Mouse (Mus musculus): ENCODE data around the gene Akr1b7. TPM values are rescaled to one million over a fixed set of nuclear protein-coding genes. Genes with fewer than 3 reads are reported as not detected.

Gene Akr1b7
- polyA plus RNA-seq, 1 experiment from 2014 or later = not detected

DNA sequence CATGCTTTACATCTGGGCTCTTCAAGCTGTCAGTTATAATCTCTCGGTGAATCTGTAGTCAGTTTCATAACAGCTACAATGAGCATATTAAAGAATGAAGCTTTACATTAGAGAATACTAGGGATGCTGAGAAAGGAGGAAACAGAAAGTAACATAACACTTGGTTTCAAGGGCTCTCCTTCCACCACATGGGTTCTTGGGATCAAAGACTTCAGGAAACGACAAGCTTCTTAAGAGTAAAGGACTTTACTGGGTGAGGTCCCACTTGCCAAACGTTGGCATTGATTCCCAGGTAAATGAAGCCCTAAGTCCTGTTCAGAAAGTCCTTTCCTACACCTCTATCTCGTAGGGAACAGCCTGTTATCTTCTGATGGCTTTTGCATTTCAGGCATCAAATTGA is 48.5 kb downstream of the Akr1b7 start:
- no peaks in the 10 kb centered on the region for H3K79me2 ChIP-seq (ENCODE audit: inconsistent target)
- no peak overlapping the region for H3K27ac ChIP-seq
- 62% methylated on average over 4 of the region's 4 CpGs for WGBS (ENCODE audit: missing documents)
- no peaks in the 10 kb centered on the region for H3K36me3 ChIP-seq (ENCODE audit: inconsistent target)
- no peak overlapping the region for H3K4me3 ChIP-seq (ENCODE audit: inconsistent target)

GRCm38 (mm10) chr6:34463582-34463981 is 51.4 kb downstream of the Akr1b7 start:
- 90% methylated on average over 2 of the region's 4 CpGs for WGBS (ENCODE audit: missing documents)
- no peak overlapping the region for H3K4me3 ChIP-seq (ENCODE audit: inconsistent target)
- H3K36me3 ChIP-seq (ENCODE audit: inconsistent target) = no peaks in the 10 kb centered on the region
- H3K27ac ChIP-seq = no peak overlapping the region
- H3K79me2 ChIP-seq (ENCODE audit: inconsistent target) = no peaks in the 10 kb centered on the region

- no peaks in the 10 kb centered on the region for H3K36me3 ChIP-seq (ENCODE audit: inconsistent target)
- H3K27ac ChIP-seq = no peak overlapping the region
- WGBS (ENCODE audit: missing documents) = 68% methylated on average over 12 of the region's 12 CpGs
- H3K4me3 ChIP-seq (ENCODE audit: inconsistent target) = no peak overlapping the region
- 0 out of 2 replicates have a peak, but pooled peaks cover 2% of the 10 kb centered on the region for H3K79me2 ChIP-seq (ENCODE audit: inconsistent target)
These were observed 59.4 kb downstream of the Akr1b7 start for GRCm38 (mm10) chr6:34471434-34472110.

Other genes starting within 250 kb of the Akr1b7 start
- gene Slc35b4, start 235.2 kb upstream of the Akr1b7 start, polyA plus RNA-seq (2018) = 32.1 to 39.4 TPM (median 37.6 TPM) in 3 replicates
- gene Akr1b3, start 94.9 kb upstream of the Akr1b7 start, polyA plus RNA-seq (2018) = 115 to 197 TPM (median 149 TPM) in 3 replicates
- 17.3 to 79.9 TPM (median 28.5 TPM) in 3 replicates for gene Akr1b8, start 58.2 kb upstream of the Akr1b7 start, polyA plus RNA-seq (2018)
- gene Akr1b10, start 28.1 kb upstream of the Akr1b7 start, polyA plus RNA-seq (2018) = 47.7 to 57.8 TPM (median 55.7 TPM) in 3 replicates
- gene Bpgm, start 63.9 kb downstream of the Akr1b7 start, polyA plus RNA-seq (2018) = 7.3 to 9.9 TPM (median 8.1 TPM) in 3 replicates
- 0.71 to 4.8 TPM (median 1.5 TPM) in 3 replicates for gene Cald1, start 186.2 kb downstream of the Akr1b7 start, polyA plus RNA-seq (2018)

All from macrophage (primary cell).